Mouse (Mus musculus): Measurements from ENCODE around the gene Mogs.

Gene Mogs

GRCm38 (mm10) chr6:83121863-83122710 lies 6.8 kb downstream of the Mogs start:
- no peak for DNase-seq (ENCODE audit: low spot score)

GRCm38 (mm10) chr6:83122961-83123360 lies 7.7 kb downstream of the Mogs start:
- no peak for DNase-seq (ENCODE audit: low spot score)

- peak; percentile 92 for DNase-seq (ENCODE audit: low spot score)
These were observed 9.6 kb downstream of the Mogs start for GRCm38 (mm10) chr6:83124851-83125312.

- DNase-seq (ENCODE audit: low spot score), result no peak
These were observed 10.0 kb downstream of the Mogs start, which contains the start of gene Ino80b for GRCm38 (mm10) chr6:83125331-83125730. Gene Ino80b, minus strand, starts transcription at chr6:83125431.

- DNase-seq (ENCODE audit: low spot score), result no peak
These were observed 12.1 kb downstream of the Mogs start for GRCm38 (mm10) chr6:83127419-83127818.

- peak; percentile 89 for DNase-seq (ENCODE audit: low spot score)
These were observed 16.3 kb downstream of the Mogs start for GRCm38 (mm10) chr6:83131469-83132034.

- peak; percentile 80 for DNase-seq (ENCODE audit: low spot score)
These were observed 17.1 kb downstream of the Mogs start for GRCm38 (mm10) chr6:83132176-83132919.

GRCm38 (mm10) chr6:83134226-83134625 lies 18.9 kb downstream of the Mogs start:
- DNase-seq (ENCODE audit: low spot score), result no peak

GRCm38 (mm10) chr6:83134951-83135513 lies 19.7 kb downstream of the Mogs start, which contains the start of gene Rtkn:
Gene Rtkn, plus strand, starts transcription at chr6:83135463.
- peak; percentile 40 for DNase-seq (ENCODE audit: low spot score)

- peak; percentile 43 for DNase-seq (ENCODE audit: low spot score)
These were observed 20.4 kb downstream of the Mogs start for GRCm38 (mm10) chr6:83135571-83136161.

GRCm38 (mm10) chr6:83136291-83136880 lies 21.1 kb downstream of the Mogs start:
- peak; percentile 45 for DNase-seq (ENCODE audit: low spot score)

GRCm38 (mm10) chr6:83136881-83137575 lies 21.7 kb downstream of the Mogs start:
- DNase-seq (ENCODE audit: low spot score), result peak; percentile 84

GRCm38 (mm10) chr6:83137576-83137950 lies 22.3 kb downstream of the Mogs start:
- peak; percentile 93 for DNase-seq (ENCODE audit: low spot score)

- peak; percentile 65 for DNase-seq (ENCODE audit: low spot score)
These were observed 22.8 kb downstream of the Mogs start for GRCm38 (mm10) chr6:83138056-83138455.

GRCm38 (mm10) chr6:83140044-83140443 lies 24.7 kb downstream of the Mogs start:
- DNase-seq (ENCODE audit: low spot score), result no peak

- DNase-seq (ENCODE audit: low spot score), result no peak
These were observed 26.3 kb downstream of the Mogs start for GRCm38 (mm10) chr6:83141636-83142035.

- no peak for DNase-seq (ENCODE audit: low spot score)
These were observed 27.0 kb downstream of the Mogs start for GRCm38 (mm10) chr6:83142211-83142731.

GRCm38 (mm10) chr6:83142886-83143285 lies 27.6 kb downstream of the Mogs start:
- no peak for DNase-seq (ENCODE audit: low spot score)

- no peak for DNase-seq (ENCODE audit: low spot score)
These were observed 29.9 kb downstream of the Mogs start for GRCm38 (mm10) chr6:83145209-83145608.

- no peak for DNase-seq (ENCODE audit: low spot score)
These were observed 30.5 kb downstream of the Mogs start for GRCm38 (mm10) chr6:83145805-83146204.

GRCm38 (mm10) chr6:83147280-83147679 lies 32.0 kb downstream of the Mogs start:
- DNase-seq (ENCODE audit: low spot score), result no peak
